In the genomic region with DNA sequence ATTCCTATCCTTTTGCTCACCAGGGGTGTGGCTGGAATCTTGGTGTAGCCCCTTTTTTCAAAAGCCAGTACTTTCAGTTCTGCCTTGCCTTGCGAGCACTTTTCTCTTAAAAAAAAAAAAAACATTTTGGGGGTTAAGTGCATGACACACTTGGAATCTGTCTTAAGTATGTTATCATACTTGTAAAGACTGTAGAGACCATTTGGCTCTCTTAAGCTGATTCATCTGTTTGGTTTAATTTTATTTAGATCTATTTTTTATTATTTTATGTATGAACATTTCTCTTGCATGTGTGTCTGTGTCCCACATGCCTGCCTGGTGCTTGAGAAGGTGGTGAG, we compare ENCODE assay signal across 8 mouse cellular contexts. TPM values are rescaled to one million over a fixed set of nuclear protein-coding genes. Genes with fewer than 3 reads are reported as not detected.
DNase-seq lines count a peak whose midpoint lies in the region; ATAC-seq and TF ChIP-seq lines count a peak whose summit lies in the region.

No protein-coding gene starts in this region.

- H3K4me2 ChIP-seq in CH12.LX (ENCODE audit: insufficient read depth, low read depth, poor library complexity, severe bottlenecking): peak overlapping the region; percentile 36; the same call in 1 of the 2 replicates
- peak overlapping the region; percentile 55 for H3K4me2 ChIP-seq in forebrain, embryonic 12.5 days
- peak overlapping the region; percentile 68 for H3K4me2 ChIP-seq in liver, embryonic 16.5 days (ENCODE audit: low read depth, low read length)

- peak overlapping the region; percentile 75; the same call in 1 of the 2 replicates for H3K27ac ChIP-seq in heart, embryonic 10.5 days
- no peak overlapping the region for H3K27ac ChIP-seq in CH12.LX (ENCODE audit: insufficient read depth, low read depth)
- no peak overlapping the region for H3K27ac ChIP-seq in forebrain, embryonic 12.5 days
- no peak overlapping the region for H3K27ac ChIP-seq in liver, embryonic 16.5 days (ENCODE audit: low read length)

- no peak for TF ChIP-seq RAD21 in CH12.LX (IDR thresholded peaks at IDR 0.05; ENCODE audit: low read depth, low read length)

- TF ChIP-seq POLR2A in CH12.LX (IDR thresholded peaks at IDR 0.05; ENCODE audit: low read depth, low read length): no peak

- H3K9me3 ChIP-seq in heart, embryonic 10.5 days: no peaks in the 10 kb centered on the region
- no peaks in the 10 kb centered on the region for H3K9me3 ChIP-seq in CH12.LX (replicated peaks; ENCODE audit: low read length)
- H3K9me3 ChIP-seq in forebrain, embryonic 12.5 days: no peaks in the 10 kb centered on the region
- H3K9me3 ChIP-seq in liver, embryonic 16.5 days (replicated peaks; ENCODE audit: control insufficient read depth, low read length): no peaks in the 10 kb centered on the region

- no peak for TF ChIP-seq EP300 in CH12.LX (IDR thresholded peaks at IDR 0.05; ENCODE audit: low read length)

- no peak for DNase-seq in heart, embryonic 10.5 days (ENCODE audit: low spot score)
- DNase-seq in heart, postnatal 4 days: no peak
- DNase-seq in CH12.LX (ENCODE audit: extremely low read depth): peak; percentile 2
- DNase-seq in layer of hippocampus, postnatal 14 days (ENCODE audit: low spot score in 2 of 2): no peak
- DNase-seq in B cell, adult 2 months: no peak
- no peak for DNase-seq in urinary bladder, postnatal 10 days (ENCODE audit: low spot score)

- peak overlapping the region; percentile 86 for H3K9ac ChIP-seq in CH12.LX (ENCODE audit: insufficient read depth, low read depth)
- no peak overlapping the region for H3K9ac ChIP-seq in forebrain, embryonic 12.5 days
- peak overlapping the region; percentile 50 for H3K9ac ChIP-seq in liver, embryonic 16.5 days (ENCODE audit: low read depth, low read length)

- in situ Hi-C loops in CH12.LX (cut with MboI; ENCODE audit: low pct_ligation_motif_present, low pct_unique_long_range_greater_than_20kb, low sequenced_read_pairs): no loop called here

- dilution Hi-C loops in CH12.LX (cut with MboI; ENCODE audit: extremely low pct_ligation_motif_present, extremely low pct_unique_long_range_greater_than_20kb, low sequenced_read_pairs): no loop called here

- H3K4me3 ChIP-seq in heart, embryonic 10.5 days: peak overlapping the region; percentile 64
- peak overlapping the region; percentile 61 to 100 (median 65) for H3K4me3 ChIP-seq in CH12.LX (replicated peaks in 1 of 3; ENCODE audit: low read depth in 2 of 3, low read length in 2 of 3, poor library complexity in 1 of 3)
- peak overlapping the region; percentile 45 for H3K4me3 ChIP-seq in forebrain, embryonic 12.5 days (replicated peaks)
- H3K4me3 ChIP-seq in liver, embryonic 16.5 days (ENCODE audit: low read depth, low read length): peak overlapping the region; percentile 68

- no peaks in the 10 kb centered on the region for H3K27me3 ChIP-seq in heart, embryonic 10.5 days (ENCODE audit: insufficient read depth, poor library complexity, severe bottlenecking)
- H3K27me3 ChIP-seq in CH12.LX (replicated peaks): no peaks in the 10 kb centered on the region
- no peaks in the 10 kb centered on the region for H3K27me3 ChIP-seq in forebrain, embryonic 12.5 days
- no peaks in the 10 kb centered on the region for H3K27me3 ChIP-seq in liver, embryonic 16.5 days (ENCODE audit: control insufficient read depth, insufficient read depth, low read depth, low read length)

- H3K36me3 ChIP-seq in heart, embryonic 10.5 days: no peaks in the 10 kb centered on the region
- peaks cover 0 to 3% of the 10 kb centered on the region in 2 experiments for H3K36me3 ChIP-seq in CH12.LX (replicated peaks in 1 of 2; ENCODE audit: control insufficient read depth in 1 of 2, insufficient read depth in 1 of 2, low read length in 1 of 2)
- no peaks in the 10 kb centered on the region for H3K36me3 ChIP-seq in forebrain, embryonic 12.5 days (replicated peaks)
- no peaks in the 10 kb centered on the region for H3K36me3 ChIP-seq in liver, embryonic 16.5 days (ENCODE audit: control insufficient read depth, insufficient read depth)

- no peaks in the 10 kb centered on the region for H3K4me1 ChIP-seq in heart, embryonic 10.5 days
- peaks cover 0 to 6% of the 10 kb centered on the region in 2 experiments; a peak in 2 of 4 replicates for H3K4me1 ChIP-seq in CH12.LX (ENCODE audit: control insufficient read depth in 1 of 2, insufficient read depth in 2 of 2)
- no peaks in the 10 kb centered on the region for H3K4me1 ChIP-seq in forebrain, embryonic 12.5 days
- H3K4me1 ChIP-seq in liver, embryonic 16.5 days (ENCODE audit: control insufficient read depth, low read depth, low read length): no peaks in the 10 kb centered on the region

- WGBS in heart, embryonic 10.5 days: 38% methylated on average over 1 of the region's 1 CpGs
- 53% methylated on average over 1 of the region's 1 CpGs for WGBS in forebrain, embryonic 12.5 days
- WGBS in liver, embryonic 16.5 days (ENCODE audit: insufficient replicate concordance): 20% methylated on average over 1 of the region's 1 CpGs

- peaks cover 11% of the 10 kb centered on the region for H3K79me2 ChIP-seq in CH12.LX (replicated peaks; ENCODE audit: control insufficient read depth, extremely low read depth, insufficient read depth, poor library complexity, severe bottlenecking)

- no peak for TF ChIP-seq CTCF in CH12.LX (conservative IDR thresholded peaks at IDR 0.05 in 1 of 2, IDR thresholded peaks at IDR 0.05 in 1 of 2; ENCODE audit: low read depth in 2 of 2, low read length in 2 of 2)

- ATAC-seq in forebrain, embryonic 12.5 days (ENCODE audit: low FRiP score): no peak; the same call in 1 of the 2 replicates
- no peak for ATAC-seq in liver, embryonic 16.5 days (ENCODE audit: low read depth)

TF ChIP-seq in CH12.LX, 34 proteins besides CTCF, POLR2A, EP300 and RAD21:
- TF ChIP-seq ZNF384 (IDR thresholded peaks at IDR 0.05; ENCODE audit: low read depth, low read length): peak; percentile 56
- TF ChIP-seq NRF1 (IDR thresholded peaks at IDR 0.05; ENCODE audit: low read depth, low read length): no peak

RNA-seq across cellular contexts. Expression of gene Acot9, which starts 0.6 kb away (rescaled TPM):
- 32.4 and 34.8 TPM in 2 replicates for polyA plus RNA-seq in heart, embryonic 10.5 days (2016; fragmentation: Nextera tagmentation; extraction: Ambion mirVana)
- total RNA-seq in heart, postnatal 4 days (2021): 10 to 100 TPM; 41.9 to 43.4 TPM
- 39.1 and 44.7 TPM in 2 replicates for total RNA-seq in CH12.LX (2012; rRNA removed)
- 70.6 and 89.5 TPM in 2 replicates for total RNA-seq in CH12.LX (2014; rRNA removed)
- polyA plus RNA-seq in CH12.LX (2012; ENCODE audit: insufficient read length, low read depth): 45.4 and 46.2 TPM in 2 replicates
- 15.0 and 18.1 TPM in 2 replicates for polyA plus RNA-seq in forebrain, embryonic 12.5 days (2016; fragmentation: Nextera tagmentation; extraction: Ambion mirVana)
- polyA plus RNA-seq in liver, embryonic 16.5 days (2015; fragmentation: Nextera tagmentation; extraction: Ambion mirVana): 9.9 and 11.0 TPM in 2 replicates
- total RNA-seq in layer of hippocampus, postnatal 14 days (2021): 10 to 100 TPM; 18.8 to 24.1 TPM

RNA-seq across cellular contexts. Expression of gene Sat1, which starts 46.6 kb away (rescaled TPM):
- polyA plus RNA-seq in heart, embryonic 10.5 days (2016; fragmentation: Nextera tagmentation; extraction: Ambion mirVana): 56.9 and 78.5 TPM in 2 replicates
- 10 to 100 TPM; 34.6 to 43.1 TPM for total RNA-seq in heart, postnatal 4 days (2021)
- total RNA-seq in CH12.LX (2012; rRNA removed) (68.8 and 92.6 TPM in 2 replicates), CH12.LX (2014; rRNA removed) (112 and 114 TPM in 2 replicates)
- polyA plus RNA-seq in CH12.LX (2012; ENCODE audit: insufficient read length, low read depth): 56.7 and 58.3 TPM in 2 replicates
- polyA plus RNA-seq in forebrain, embryonic 12.5 days (2016; fragmentation: Nextera tagmentation; extraction: Ambion mirVana): 58.9 and 62.1 TPM in 2 replicates
- polyA plus RNA-seq in liver, embryonic 16.5 days (2015; fragmentation: Nextera tagmentation; extraction: Ambion mirVana): 104 and 110 TPM in 2 replicates
- 10 to 100 TPM; 56.1 to 80.4 TPM for total RNA-seq in layer of hippocampus, postnatal 14 days (2021)
